Mouse (Mus musculus): ENCODE results near the gene Tspan17. TPM values are rescaled to one million over a fixed set of nuclear protein-coding genes. Genes with fewer than 3 reads are reported as not detected.

Gene Tspan17
- polyA plus RNA-seq, 1 experiment from 2014 or later: 25.5 TPM

GRCm38 (mm10) chr13:54758756-54759470, 30.3 kb upstream of the Tspan17 start:
- ATAC-seq (ENCODE audit: low FRiP score, low TSS enrichment): peak; percentile 42
- Histone ChIP-seq H3K36me3 (ENCODE audit: control insufficient read depth, insufficient read depth, low read length) (no peaks in the 10 kb centered on the region), H3K9me3 (ENCODE audit: control insufficient read depth, low read length) (no peaks in the 10 kb centered on the region), H3K27ac (replicated peaks; ENCODE audit: low read depth, low read length) (peak overlapping the region; percentile 94), H3K4me3 (replicated peaks; ENCODE audit: low read depth, low read length) (peak overlapping the region; percentile 43), H3K27me3 (ENCODE audit: control insufficient read depth, insufficient read depth, low read length) (peaks cover 16% of the 10 kb centered on the region; the same call in 1 of the 2 replicates), H3K4me1 (ENCODE audit: control insufficient read depth, insufficient read depth, low read length) (peaks cover 38% of the 10 kb centered on the region), H3K4me2 (ENCODE audit: low read length) (peak overlapping the region; percentile 96), H3K9ac (replicated peaks; ENCODE audit: low read length) (peak overlapping the region; percentile 63)
- peak; percentile 31 for DNase-seq
- under 1% methylated on average over 29 of the region's 29 CpGs for WGBS

- H3K9ac ChIP-seq (replicated peaks; ENCODE audit: low read length): peak overlapping the region; percentile 63; the same call in 1 of the 2 replicates
- H3K4me3 ChIP-seq (replicated peaks; ENCODE audit: low read depth, low read length): 0 out of 2 replicates have a peak overlapping the region, but pooled peaks have one; percentile 43
- DNase-seq (no peak), ATAC-seq (ENCODE audit: low FRiP score, low TSS enrichment) (no peak)
- H3K27me3 ChIP-seq (ENCODE audit: control insufficient read depth, insufficient read depth, low read length): peaks cover 22% of the 10 kb centered on the region; the same call in 1 of the 2 replicates
- H3K4me1 ChIP-seq (ENCODE audit: control insufficient read depth, insufficient read depth, low read length): peaks cover 33% of the 10 kb centered on the region
- no peaks in the 10 kb centered on the region for H3K9me3 ChIP-seq (ENCODE audit: control insufficient read depth, low read length)
- H3K4me2 ChIP-seq (ENCODE audit: low read length): peak overlapping the region; percentile 96
- peak overlapping the region; percentile 94; the same call in 1 of the 2 replicates for H3K27ac ChIP-seq (replicated peaks; ENCODE audit: low read depth, low read length)
- H3K36me3 ChIP-seq (ENCODE audit: control insufficient read depth, insufficient read depth, low read length): no peaks in the 10 kb centered on the region
- WGBS: 2% methylated on average over 7 of the region's 7 CpGs
Measured at GRCm38 (mm10) chr13:54759496-54759895, 29.7 kb upstream of the Tspan17 start.

- Histone ChIP-seq H3K27ac (replicated peaks; ENCODE audit: low read depth, low read length) (no peak overlapping the region), H3K9ac (replicated peaks; ENCODE audit: low read length) (no peak overlapping the region), H3K27me3 (ENCODE audit: control insufficient read depth, insufficient read depth, low read length) (peaks cover 29% of the 10 kb centered on the region; the same call in 1 of the 2 replicates), H3K9me3 (ENCODE audit: control insufficient read depth, low read length) (no peaks in the 10 kb centered on the region), H3K4me2 (ENCODE audit: low read length) (no peak overlapping the region), H3K36me3 (ENCODE audit: control insufficient read depth, insufficient read depth, low read length) (no peaks in the 10 kb centered on the region), H3K4me3 (replicated peaks; ENCODE audit: low read depth, low read length) (no peak overlapping the region), H3K4me1 (ENCODE audit: control insufficient read depth, insufficient read depth, low read length) (peaks cover 32% of the 10 kb centered on the region)
- WGBS: 68% methylated on average over 8 of the region's 8 CpGs
- ATAC-seq (ENCODE audit: low FRiP score, low TSS enrichment) (no peak), DNase-seq (no peak)
Measured at GRCm38 (mm10) chr13:54760164-54760795, 28.9 kb upstream of the Tspan17 start.

- Histone ChIP-seq H3K4me1 (ENCODE audit: control insufficient read depth, insufficient read depth, low read length) (peaks cover 30% of the 10 kb centered on the region), H3K4me3 (replicated peaks; ENCODE audit: low read depth, low read length) (no peak overlapping the region), H3K9me3 (ENCODE audit: control insufficient read depth, low read length) (no peaks in the 10 kb centered on the region), H3K9ac (replicated peaks; ENCODE audit: low read length) (no peak overlapping the region), H3K27me3 (ENCODE audit: control insufficient read depth, insufficient read depth, low read length) (peaks cover 35% of the 10 kb centered on the region; the same call in 1 of the 2 replicates), H3K4me2 (ENCODE audit: low read length) (no peak overlapping the region), H3K27ac (replicated peaks; ENCODE audit: low read depth, low read length) (no peak overlapping the region), H3K36me3 (ENCODE audit: control insufficient read depth, insufficient read depth, low read length) (no peaks in the 10 kb centered on the region)
- DNase-seq: no peak
- 70% methylated on average over 7 of the region's 7 CpGs for WGBS
- no peak for ATAC-seq (ENCODE audit: low FRiP score, low TSS enrichment)
Measured at GRCm38 (mm10) chr13:54760906-54761305, 28.3 kb upstream of the Tspan17 start.

- H3K4me2 ChIP-seq (ENCODE audit: low read length): peak overlapping the region; percentile 82
- H3K27me3 ChIP-seq (ENCODE audit: control insufficient read depth, insufficient read depth, low read length): peaks cover 45% of the 10 kb centered on the region
- WGBS: 5% methylated on average over 44 of the region's 44 CpGs
- H3K9ac ChIP-seq (replicated peaks; ENCODE audit: low read length): peak overlapping the region; percentile 61
- no peaks in the 10 kb centered on the region for H3K9me3 ChIP-seq (ENCODE audit: control insufficient read depth, low read length)
- H3K27ac ChIP-seq (replicated peaks; ENCODE audit: low read depth, low read length): 0 out of 2 replicates have a peak overlapping the region, but pooled peaks have one; percentile 14
- H3K4me1 ChIP-seq (ENCODE audit: control insufficient read depth, insufficient read depth, low read length): peaks cover 10% of the 10 kb centered on the region; the same call in 1 of the 2 replicates
- no peaks in the 10 kb centered on the region for H3K36me3 ChIP-seq (ENCODE audit: control insufficient read depth, insufficient read depth, low read length)
- DNase-seq: peak; percentile 60
- peak overlapping the region; percentile 51 for H3K4me3 ChIP-seq (replicated peaks; ENCODE audit: low read depth, low read length)
- ATAC-seq (ENCODE audit: low FRiP score, low TSS enrichment): peak; percentile 32; the same call in 1 of the 2 replicates
Measured at GRCm38 (mm10) chr13:54765281-54766191, 23.6 kb upstream of the Tspan17 start.

- WGBS: 2% methylated on average over 35 of the region's 35 CpGs
- no peaks in the 10 kb centered on the region for H3K36me3 ChIP-seq (ENCODE audit: control insufficient read depth, insufficient read depth, low read length)
- peaks cover 10% of the 10 kb centered on the region; the same call in 1 of the 2 replicates for H3K4me1 ChIP-seq (ENCODE audit: control insufficient read depth, insufficient read depth, low read length)
- 0 out of 2 replicates have a peak within 1 kb of the TSS, but pooled peaks have one; percentile 14 for H3K27ac ChIP-seq (replicated peaks; ENCODE audit: low read depth, low read length)
- peak within 1 kb of the TSS; percentile 82 for H3K4me2 ChIP-seq (ENCODE audit: low read length)
- peak within 1 kb of the TSS; percentile 51 for H3K4me3 ChIP-seq (replicated peaks; ENCODE audit: low read depth, low read length)
- H3K9me3 ChIP-seq (ENCODE audit: control insufficient read depth, low read length): no peaks in the 10 kb centered on the region
- ATAC-seq (ENCODE audit: low FRiP score, low TSS enrichment): peak; percentile 84
- peak; percentile 90 for DNase-seq
- peak within 1 kb of the TSS; percentile 61 for H3K9ac ChIP-seq (replicated peaks; ENCODE audit: low read length)
- H3K27me3 ChIP-seq (ENCODE audit: control insufficient read depth, insufficient read depth, low read length): peaks cover 44% of the 10 kb centered on the region
Measured at GRCm38 (mm10) chr13:54766192-54766768, 22.9 kb upstream of the Tspan17 start, which contains the start of gene Sncb. TSS of gene Sncb (minus strand) at chr13:54766595.

- no peak overlapping the region for H3K27ac ChIP-seq (replicated peaks; ENCODE audit: low read depth, low read length)
- no peak for DNase-seq
- peaks cover 44% of the 10 kb centered on the region for H3K27me3 ChIP-seq (ENCODE audit: control insufficient read depth, insufficient read depth, low read length)
- H3K4me2 ChIP-seq (ENCODE audit: low read length): peak overlapping the region; percentile 82; the same call in 1 of the 2 replicates
- H3K4me3 ChIP-seq (replicated peaks; ENCODE audit: low read depth, low read length): no peak overlapping the region
- no peaks in the 10 kb centered on the region for H3K36me3 ChIP-seq (ENCODE audit: control insufficient read depth, insufficient read depth, low read length)
- 83% methylated on average over 4 of the region's 4 CpGs for WGBS
- H3K9me3 ChIP-seq (ENCODE audit: control insufficient read depth, low read length): no peaks in the 10 kb centered on the region
- no peak for ATAC-seq (ENCODE audit: low FRiP score, low TSS enrichment)
- peaks cover 10% of the 10 kb centered on the region; the same call in 1 of the 2 replicates for H3K4me1 ChIP-seq (ENCODE audit: control insufficient read depth, insufficient read depth, low read length)
- no peak overlapping the region for H3K9ac ChIP-seq (replicated peaks; ENCODE audit: low read length)
Measured at GRCm38 (mm10) chr13:54767012-54767411, 22.2 kb upstream of the Tspan17 start.

GRCm38 (mm10) chr13:54780592-54780991, 8.6 kb upstream of the Tspan17 start:
- peak; percentile 62 for DNase-seq
- WGBS: 55% methylated on average over 3 of the region's 3 CpGs
- H3K27ac ChIP-seq (replicated peaks; ENCODE audit: low read depth, low read length): 0 out of 2 replicates have a peak overlapping the region, but pooled peaks have one; percentile 13

More at GRCm38 (mm10) chr13:54780592-54780991, 8.6 kb upstream of the Tspan17 start:
- H3K9me3 ChIP-seq (ENCODE audit: control insufficient read depth, low read length): no peaks in the 10 kb centered on the region
- no peaks in the 10 kb centered on the region for H3K36me3 ChIP-seq (ENCODE audit: control insufficient read depth, insufficient read depth, low read length)
- ATAC-seq (ENCODE audit: low FRiP score, low TSS enrichment): no peak
- H3K4me2 ChIP-seq (ENCODE audit: low read length): no peak overlapping the region
- H3K4me1 ChIP-seq (ENCODE audit: control insufficient read depth, insufficient read depth, low read length): no peaks in the 10 kb centered on the region; the same call in 1 of the 2 replicates
- no peak overlapping the region for H3K4me3 ChIP-seq (replicated peaks; ENCODE audit: low read depth, low read length)
- no peak overlapping the region for H3K9ac ChIP-seq (replicated peaks; ENCODE audit: low read length)
- no peaks in the 10 kb centered on the region for H3K27me3 ChIP-seq (ENCODE audit: control insufficient read depth, insufficient read depth, low read length)
